Mouse (Mus musculus) hindbrain, embryonic 12.5 days (tissue): Measurements from ENCODE around the gene Fmnl3. TPM values are rescaled to one million over a fixed set of nuclear protein-coding genes. Genes with fewer than 3 reads are reported as not detected.

ENCODE experiments used
- ATAC-seq: fragments of 200-750 bp; cut with Nextera tagmentation; 2 replicates; pipeline ENCODE4 v1.8.0; 2017; ENCODE audit warnings: moderate TSS enrichment; ENCODE audit not compliant: low FRiP score
- H3K27ac ChIP-seq: fragments of 300-500 bp; sonication (generic); 2 replicates; pipeline ENCODE4 v1.5.1; 2016; ENCODE audit warnings: mild to moderate bottlenecking
- H3K27me3 ChIP-seq: fragments of 300-500 bp; sonication (generic); 2 replicates; pipeline ENCODE4 v1.6.1; 2016; ENCODE audit warnings: mild to moderate bottlenecking
- H3K36me3 ChIP-seq: fragments of 300-500 bp; sonication (generic); 2 replicates; pipeline ENCODE4 v1.6.1; 2016; ENCODE audit warnings: mild to moderate bottlenecking
- H3K4me1 ChIP-seq: fragments of 300-500 bp; sonication (generic); 2 replicates; pipeline ENCODE4 v1.6.1; 2016
- H3K4me2 ChIP-seq: fragments of 300-500 bp; sonication (generic); replicated peaks from 2 replicates; pipeline ENCODE4 v1.6.1; 2016; ENCODE audit warnings: mild to moderate bottlenecking
- H3K4me3 ChIP-seq: fragments of 300-500 bp; sonication (generic); 2 replicates; pipeline ENCODE4 v1.5.1; 2016; ENCODE audit warnings: mild to moderate bottlenecking
- H3K9ac ChIP-seq: fragments of 300-500 bp; sonication (generic); 2 replicates; pipeline ENCODE4 v1.6.1; 2016; ENCODE audit warnings: mild to moderate bottlenecking, moderate library complexity
- H3K9me3 ChIP-seq: fragments of 300-500 bp; sonication (generic); replicated peaks from 2 replicates; pipeline ENCODE4 v1.6.1; 2016; ENCODE audit warnings: mild to moderate bottlenecking
- WGBS: fragments of 180-500 bp; shearing (Covaris S2); methylation state at CpG from one replicate; pipeline ENCODE4 v1.1.7; 2016; 5-methylcytosine and 5-hydroxymethylcytosine counted together
- polyA plus RNA-seq: library from polyadenylated mRNA; unstranded; fragments of >200 nt; fragmentation: Nextera tagmentation; extraction: Ambion mirVana; gene quantifications from 2 replicates; pipeline ENCODE4 v1.2.1, GENCODE M21; 2016

The Fmnl3 gene
- polyA plus RNA-seq, 1 experiment from 2014 or later = 19.7 TPM

DNA sequence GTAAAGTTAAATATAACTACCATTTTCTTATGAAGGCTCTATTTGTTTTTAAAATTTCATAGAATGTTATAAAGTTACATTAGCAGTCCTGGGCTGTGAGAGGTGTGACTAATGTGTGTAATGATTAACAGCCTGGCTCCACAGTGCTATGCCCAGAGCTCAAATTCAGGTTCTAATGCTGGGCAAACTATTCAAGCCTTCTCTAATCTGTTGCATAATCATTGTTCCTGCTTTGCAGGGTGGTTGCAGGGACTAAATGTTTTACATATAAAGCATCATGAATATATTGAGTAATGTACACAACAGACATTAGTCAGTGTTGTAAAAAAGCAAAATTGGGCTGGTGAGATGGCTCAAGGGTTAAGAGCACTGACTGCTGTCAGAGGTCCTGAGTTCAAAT is 12.6 kb upstream of the Fmnl3 start:
- Histone ChIP-seq H3K4me3 (no peak overlapping the region), H3K36me3 (no peaks in the 10 kb centered on the region), H3K27me3 (no peaks in the 10 kb centered on the region), H3K9ac (no peak overlapping the region), H3K9me3 (no peaks in the 10 kb centered on the region), H3K4me1 (no peaks in the 10 kb centered on the region), H3K27ac (no peak overlapping the region), H3K4me2 (no peak overlapping the region)
- ATAC-seq = no peak

DNA sequence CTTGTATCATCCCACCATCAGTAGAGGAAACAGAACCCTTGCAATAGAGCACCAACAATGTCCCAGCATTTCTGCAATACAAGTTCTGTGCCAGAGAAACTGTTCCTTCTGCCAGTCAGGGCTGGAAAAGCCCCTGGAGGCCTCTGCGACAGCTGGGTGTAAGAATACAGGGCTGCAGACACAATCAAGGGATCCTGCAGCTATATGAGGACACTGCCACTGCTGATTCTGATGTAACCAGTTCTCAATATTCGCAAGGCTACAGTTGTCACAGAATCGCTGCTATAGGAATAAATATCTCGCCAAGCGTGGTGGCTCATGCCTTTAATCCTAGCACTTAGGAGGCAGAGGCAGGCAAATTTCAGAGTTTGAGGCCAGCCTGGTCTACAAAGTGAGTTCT is 6.0 kb upstream of the Fmnl3 start:
- no peak overlapping the region for H3K27ac ChIP-seq
- no peaks in the 10 kb centered on the region for H3K27me3 ChIP-seq
- H3K4me3 ChIP-seq = no peak overlapping the region
- H3K36me3 ChIP-seq = no peaks in the 10 kb centered on the region
- H3K4me1 ChIP-seq = no peaks in the 10 kb centered on the region
- WGBS = 92% methylated on average over 5 of the region's 5 CpGs
- no peaks in the 10 kb centered on the region for H3K9me3 ChIP-seq
- no peak for ATAC-seq
- H3K4me2 ChIP-seq = no peak overlapping the region
- no peak overlapping the region for H3K9ac ChIP-seq

DNA sequence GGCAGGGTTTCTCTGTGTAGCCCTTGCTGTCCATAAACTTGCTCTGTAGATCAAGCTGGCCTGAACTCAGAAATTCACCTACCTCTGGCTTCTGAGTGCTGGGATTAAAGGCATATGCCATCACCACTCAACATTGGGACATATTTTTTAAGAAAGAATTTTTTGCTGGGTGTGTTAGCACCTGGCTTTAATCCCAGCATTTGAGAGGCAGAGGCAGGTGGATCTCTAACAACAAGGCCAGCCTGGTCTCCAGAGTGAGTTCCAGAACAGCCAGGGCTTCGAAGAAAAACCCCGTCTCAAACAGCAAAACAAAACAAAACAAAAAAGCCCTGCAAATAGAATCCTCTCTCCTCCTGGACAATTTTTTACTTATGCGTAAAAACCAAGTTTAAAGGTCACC is 5.3 kb upstream of the Fmnl3 start:
- no peak overlapping the region for H3K9ac ChIP-seq
- no peak overlapping the region for H3K27ac ChIP-seq
- WGBS = 88% methylated on average over 3 of the region's 3 CpGs
- no peak for ATAC-seq
- H3K9me3 ChIP-seq = no peaks in the 10 kb centered on the region
- no peaks in the 10 kb centered on the region for H3K36me3 ChIP-seq
- no peak overlapping the region for H3K4me2 ChIP-seq
- no peak overlapping the region for H3K4me3 ChIP-seq
- H3K4me1 ChIP-seq = no peaks in the 10 kb centered on the region
- no peaks in the 10 kb centered on the region for H3K27me3 ChIP-seq

DNA sequence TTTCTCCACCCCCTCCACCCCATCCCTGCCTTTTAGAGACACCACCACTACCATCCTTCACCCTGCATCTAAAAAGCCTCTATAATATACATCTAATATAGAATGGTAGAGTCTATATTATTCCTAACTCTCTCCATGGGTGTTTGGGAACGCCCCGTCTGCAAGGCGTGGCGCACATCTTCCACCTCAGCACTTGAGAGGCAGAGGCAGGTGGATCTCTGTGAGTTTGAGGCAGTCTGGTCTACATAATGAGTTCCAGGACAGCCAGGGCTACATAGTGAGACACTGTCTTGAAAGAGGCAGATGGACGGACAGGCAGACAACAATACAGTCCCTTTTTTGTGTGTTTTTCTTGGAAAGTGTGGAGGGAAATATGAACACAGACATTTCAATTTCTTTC is 4.8 kb upstream of the Fmnl3 start:
- Histone ChIP-seq H3K4me2 (no peak overlapping the region), H3K4me1 (no peaks in the 10 kb centered on the region), H3K36me3 (no peaks in the 10 kb centered on the region), H3K27me3 (no peaks in the 10 kb centered on the region), H3K9me3 (no peaks in the 10 kb centered on the region), H3K9ac (no peak overlapping the region), H3K27ac (no peak overlapping the region), H3K4me3 (no peak overlapping the region)
- no peak for ATAC-seq
- 91% methylated on average over 5 of the region's 5 CpGs for WGBS

DNA sequence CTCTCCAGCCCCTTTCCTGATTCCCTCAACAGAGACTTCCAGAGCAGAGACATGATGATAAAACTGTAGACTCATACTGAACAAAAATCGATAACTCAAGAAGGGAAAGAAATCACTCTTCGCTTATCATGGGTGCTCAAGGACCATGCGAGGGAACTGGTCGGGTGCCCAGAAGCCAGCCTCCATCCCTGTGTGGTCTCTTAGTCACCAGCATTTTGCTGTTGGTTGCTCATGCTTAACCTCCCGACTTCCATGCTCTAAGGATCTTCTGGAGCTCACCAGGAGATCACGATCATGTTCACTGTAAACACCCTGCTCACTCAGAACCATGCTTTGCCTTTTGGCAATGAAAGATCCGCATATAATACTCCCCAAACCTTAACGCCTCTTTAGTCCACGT is 2.5 kb upstream of the Fmnl3 start:
- H3K4me3 ChIP-seq = no peak overlapping the region
- ATAC-seq = no peak
- no peak overlapping the region for H3K9ac ChIP-seq
- no peaks in the 10 kb centered on the region for H3K9me3 ChIP-seq
- H3K27ac ChIP-seq = no peak overlapping the region
- 84% methylated on average over 9 of the region's 9 CpGs for WGBS
- peaks cover 10% of the 10 kb centered on the region for H3K4me1 ChIP-seq
- H3K27me3 ChIP-seq = no peaks in the 10 kb centered on the region
- H3K36me3 ChIP-seq = no peaks in the 10 kb centered on the region
- no peak overlapping the region for H3K4me2 ChIP-seq

DNA sequence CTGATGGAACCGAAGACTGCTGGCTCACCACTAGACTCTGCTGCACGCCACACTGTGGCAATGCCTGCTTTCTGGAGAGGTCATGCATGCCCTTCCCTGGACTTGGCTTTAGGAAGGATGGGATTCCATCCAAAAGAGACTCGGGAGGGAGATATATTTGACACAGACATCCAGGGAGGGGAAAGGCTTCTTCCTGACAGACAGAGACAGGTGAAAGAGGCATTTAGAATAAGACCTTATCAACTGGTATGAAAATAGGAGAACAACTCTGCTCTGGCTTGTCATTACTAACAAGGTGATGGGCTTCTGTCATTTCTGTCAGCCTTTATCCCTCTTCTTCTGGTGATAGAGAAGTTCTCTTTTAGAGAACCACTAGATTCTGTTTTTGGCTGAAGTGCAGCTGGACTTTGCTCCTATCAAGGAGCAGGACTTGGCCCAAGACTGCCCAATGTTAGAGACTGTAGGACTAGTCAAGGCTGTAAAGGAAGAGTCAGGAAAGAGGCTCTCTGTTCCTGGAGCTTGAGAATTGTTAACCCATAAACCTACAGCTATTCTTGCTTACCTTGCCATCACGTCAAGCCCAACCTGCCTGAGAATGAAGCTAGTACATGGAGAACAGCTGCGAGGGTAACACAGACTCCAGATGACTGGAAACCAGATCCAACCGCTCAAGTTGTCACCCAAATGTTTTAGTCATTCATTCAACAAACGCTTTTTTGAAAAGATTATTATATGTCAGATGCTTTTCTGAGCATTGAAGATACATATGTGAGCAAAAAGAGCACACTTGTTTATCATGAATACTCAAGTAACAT is 1.5 kb upstream of the Fmnl3 start:
- no peak overlapping the region for H3K9ac ChIP-seq
- H3K4me2 ChIP-seq = no peak overlapping the region
- peaks cover 10% of the 10 kb centered on the region for H3K4me1 ChIP-seq
- H3K9me3 ChIP-seq = no peaks in the 10 kb centered on the region
- WGBS = 90% methylated on average over 7 of the region's 7 CpGs
- no peak overlapping the region for H3K27ac ChIP-seq
- H3K4me3 ChIP-seq = no peak overlapping the region
- H3K36me3 ChIP-seq = no peaks in the 10 kb centered on the region
- no peak for ATAC-seq
- H3K27me3 ChIP-seq = no peaks in the 10 kb centered on the region

DNA sequence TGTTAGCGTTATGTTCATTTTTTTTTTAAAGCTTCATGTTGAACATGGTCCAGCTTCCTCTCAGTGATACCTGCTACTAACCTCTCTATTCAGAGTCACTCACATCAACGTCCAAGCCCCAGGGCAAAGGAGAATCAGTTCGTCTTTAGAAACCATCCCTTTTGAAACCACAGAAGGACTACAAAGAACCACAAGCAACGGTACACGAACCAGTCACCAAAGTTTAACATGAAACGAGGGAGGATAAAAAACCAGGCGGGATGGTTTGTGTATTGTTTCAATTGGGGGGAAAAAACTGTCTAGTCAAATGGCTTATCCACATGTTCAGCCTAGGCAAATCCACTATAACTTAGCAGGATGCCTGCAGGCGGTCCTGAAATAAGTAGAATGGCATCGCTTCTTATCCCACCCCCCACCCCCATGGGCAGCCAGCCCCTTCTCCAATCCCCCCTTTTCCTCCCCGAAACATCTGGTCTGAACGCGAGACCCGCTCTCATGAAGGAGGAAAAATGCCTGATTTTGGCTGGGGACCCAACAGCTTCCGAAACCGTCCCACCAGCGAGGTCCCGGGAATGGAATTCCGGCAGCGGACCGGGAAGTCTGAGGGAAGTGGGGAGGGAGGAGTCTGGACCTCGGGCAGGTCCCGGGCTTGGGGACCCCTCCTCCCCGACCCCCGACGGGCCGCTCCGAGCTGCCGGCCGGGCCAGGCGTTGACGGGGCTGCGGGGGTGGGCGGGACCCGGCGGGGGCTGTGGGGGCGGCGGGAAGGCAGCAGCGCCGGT is 701 bp downstream of the Fmnl3 start:
- peak; percentile 82 for ATAC-seq
- Histone ChIP-seq H3K9ac (peak overlapping the region; percentile 73), H3K9me3 (no peaks in the 10 kb centered on the region), H3K27ac (peak overlapping the region; percentile 81), H3K4me3 (peak overlapping the region; percentile 80), H3K36me3 (no peaks in the 10 kb centered on the region), H3K27me3 (no peaks in the 10 kb centered on the region), H3K4me2 (peak overlapping the region; percentile 64), H3K4me1 (peaks cover 15% of the 10 kb centered on the region)
- whole genome bisulfite sequencing = 3% methylated on average over 25 of the region's 39 CpGs

DNA sequence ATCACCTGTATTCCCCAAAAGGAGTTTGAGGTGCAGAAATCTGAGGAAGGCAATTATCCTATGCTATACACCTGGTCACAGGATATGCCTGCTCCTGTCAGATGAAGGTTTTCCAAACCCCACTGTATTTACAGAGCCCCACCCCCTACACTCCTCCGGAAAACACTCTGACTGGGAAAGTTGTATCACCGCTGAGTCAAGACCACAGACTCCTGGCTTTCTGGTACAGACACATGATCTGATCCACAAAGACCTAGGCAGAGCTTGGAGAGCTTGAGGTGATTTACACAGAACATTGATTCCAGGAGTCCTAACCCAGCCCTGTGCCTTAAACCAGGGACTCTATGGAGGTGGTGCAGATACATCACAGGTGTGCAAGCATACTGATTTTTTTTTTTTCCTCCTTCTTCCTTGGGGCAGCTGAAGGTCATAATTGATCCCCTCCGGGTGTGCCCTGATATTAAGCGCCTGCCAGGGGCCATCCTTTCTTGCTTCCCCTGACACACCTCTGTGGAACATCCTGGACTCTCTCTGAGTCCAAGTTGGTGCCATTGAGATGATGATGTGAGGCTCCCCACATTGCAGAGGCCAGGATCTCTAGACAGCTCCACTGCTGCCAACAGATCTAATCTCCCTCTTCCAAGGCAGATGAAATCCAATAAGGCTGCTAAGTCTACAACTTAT is 1.6 kb downstream of the Fmnl3 start:
- Histone ChIP-seq H3K9ac (peak overlapping the region; percentile 47; the same call in 1 of the 2 replicates), H3K4me1 (peaks cover 15% of the 10 kb centered on the region), H3K4me3 (peak overlapping the region; percentile 80), H3K9me3 (no peaks in the 10 kb centered on the region), H3K27ac (no peak overlapping the region), H3K27me3 (no peaks in the 10 kb centered on the region), H3K4me2 (peak overlapping the region; percentile 64), H3K36me3 (no peaks in the 10 kb centered on the region)
- WGBS = 56% methylated on average over 4 of the region's 4 CpGs
- no peak for ATAC-seq

DNA sequence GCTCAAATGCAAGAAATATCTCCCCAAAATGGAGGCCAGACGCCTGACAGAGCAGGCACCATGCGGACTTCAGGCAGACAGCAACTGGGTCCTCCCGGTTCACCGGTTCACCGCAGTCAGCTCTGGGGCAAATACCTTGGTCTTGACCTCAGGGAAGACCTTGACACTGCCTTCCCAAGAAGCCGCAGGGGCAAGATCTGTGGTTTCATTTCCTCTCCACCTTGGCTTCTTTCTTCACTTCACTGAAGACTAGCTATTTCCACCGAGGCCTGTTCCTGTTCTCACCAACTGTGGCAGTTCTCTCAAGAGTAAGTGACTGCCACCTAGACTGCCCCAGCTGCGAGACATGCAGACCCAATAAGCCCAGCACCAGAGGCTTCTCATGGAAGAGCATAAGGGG is 5.4 kb downstream of the Fmnl3 start:
- Histone ChIP-seq H3K36me3 (no peaks in the 10 kb centered on the region), H3K27me3 (no peaks in the 10 kb centered on the region), H3K9me3 (no peaks in the 10 kb centered on the region), H3K4me3 (no peak overlapping the region), H3K4me1 (peaks cover 15% of the 10 kb centered on the region), H3K27ac (no peak overlapping the region), H3K4me2 (no peak overlapping the region), H3K9ac (no peak overlapping the region)
- WGBS = 61% methylated on average over 8 of the region's 8 CpGs
- ATAC-seq = no peak

DNA sequence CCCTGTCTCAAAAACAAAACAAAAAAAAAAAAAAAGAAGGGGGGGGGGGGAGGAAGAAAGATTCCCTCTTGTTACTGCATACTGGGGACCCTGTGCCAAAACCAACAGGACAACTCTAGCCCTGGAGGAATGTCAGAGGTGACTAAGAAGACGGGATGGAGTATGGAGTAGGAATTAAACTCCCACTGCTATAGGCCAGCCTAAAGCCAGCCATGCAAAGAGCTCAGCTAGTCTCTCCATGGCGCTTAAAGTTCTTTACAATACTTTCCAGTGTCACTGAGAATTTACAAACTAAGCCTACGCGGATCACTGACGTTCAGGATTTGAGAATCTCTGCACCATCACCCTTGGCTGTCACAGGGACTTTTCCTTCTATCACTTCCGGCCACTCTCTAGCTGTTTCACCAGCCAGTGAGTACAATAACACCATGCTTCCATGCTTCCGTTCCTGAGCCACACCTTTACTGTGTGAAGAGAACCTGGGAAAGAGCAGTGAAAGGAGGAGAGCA is 6.2 kb downstream of the Fmnl3 start:
- no peaks in the 10 kb centered on the region for H3K9me3 ChIP-seq
- H3K4me1 ChIP-seq = peaks cover 12% of the 10 kb centered on the region
- no peak overlapping the region for H3K4me2 ChIP-seq
- H3K27me3 ChIP-seq = no peaks in the 10 kb centered on the region
- no peak overlapping the region for H3K27ac ChIP-seq
- no peak for ATAC-seq
- no peak overlapping the region for H3K9ac ChIP-seq
- H3K4me3 ChIP-seq = no peak overlapping the region
- H3K36me3 ChIP-seq = no peaks in the 10 kb centered on the region
- WGBS = 78% methylated on average over 7 of the region's 7 CpGs

DNA sequence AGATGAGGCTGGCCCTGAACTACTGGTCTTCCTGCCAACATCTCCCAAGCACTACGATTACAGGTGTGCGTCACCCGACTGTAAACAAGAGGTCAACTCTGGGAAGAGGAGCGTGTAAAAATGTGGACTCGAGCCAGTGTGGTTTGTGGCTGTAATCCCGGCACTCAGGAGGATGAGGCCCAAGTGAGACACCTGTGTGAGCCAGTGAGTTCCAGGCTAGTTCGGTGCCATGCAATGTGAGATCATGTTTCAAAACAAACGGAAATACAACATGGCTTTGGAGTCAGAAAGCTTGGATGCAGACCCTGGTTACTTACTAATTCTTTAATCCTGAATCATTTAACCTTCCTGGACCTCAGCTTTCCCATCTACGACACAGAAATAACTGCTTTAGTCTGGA is 11.3 kb downstream of the Fmnl3 start:
- no peaks in the 10 kb centered on the region for H3K27me3 ChIP-seq
- no peak overlapping the region for H3K4me3 ChIP-seq
- no peak for ATAC-seq
- no peaks in the 10 kb centered on the region for H3K9me3 ChIP-seq
- H3K36me3 ChIP-seq = no peaks in the 10 kb centered on the region
- H3K4me1 ChIP-seq = peaks cover 11% of the 10 kb centered on the region; the same call in 1 of the 2 replicates
- no peak overlapping the region for H3K27ac ChIP-seq
- WGBS = 92% methylated on average over 9 of the region's 9 CpGs
- H3K4me2 ChIP-seq = no peak overlapping the region
- no peak overlapping the region for H3K9ac ChIP-seq

DNA sequence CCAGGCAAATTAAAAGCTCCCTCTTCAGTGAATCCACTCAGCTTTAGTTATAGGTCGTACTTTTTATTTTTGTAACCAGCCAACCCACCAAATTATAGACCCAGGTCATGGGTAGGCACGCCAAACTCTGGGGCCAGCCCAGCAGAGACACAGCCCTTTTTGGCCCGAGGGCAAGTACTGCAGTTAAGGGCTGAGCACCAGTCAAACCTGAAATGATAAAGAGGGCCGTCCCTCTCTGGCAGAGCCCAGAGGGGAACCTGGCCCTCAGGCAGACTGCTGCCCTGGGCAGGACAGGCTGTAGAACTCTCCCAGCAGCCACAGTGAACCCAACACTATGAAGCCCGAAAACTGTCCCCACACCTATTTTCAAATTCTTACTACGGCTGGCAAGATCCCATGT is 13.8 kb downstream of the Fmnl3 start:
- Histone ChIP-seq H3K4me3 (no peak overlapping the region), H3K4me1 (peaks cover 16% of the 10 kb centered on the region), H3K9ac (no peak overlapping the region), H3K9me3 (no peaks in the 10 kb centered on the region), H3K27me3 (no peaks in the 10 kb centered on the region), H3K36me3 (no peaks in the 10 kb centered on the region), H3K27ac (no peak overlapping the region), H3K4me2 (no peak overlapping the region)
- 83% methylated on average over 6 of the region's 6 CpGs for WGBS
- ATAC-seq = no peak
